Mouse (Mus musculus): ENCODE results near the gene Dip2c. TPM values are rescaled to one million over a fixed set of nuclear protein-coding genes. Genes with fewer than 3 reads are reported as not detected.

Dip2c gene
- polyA plus RNA-seq, 1 experiment from 2014 or later, result 6.1 TPM

DNA sequence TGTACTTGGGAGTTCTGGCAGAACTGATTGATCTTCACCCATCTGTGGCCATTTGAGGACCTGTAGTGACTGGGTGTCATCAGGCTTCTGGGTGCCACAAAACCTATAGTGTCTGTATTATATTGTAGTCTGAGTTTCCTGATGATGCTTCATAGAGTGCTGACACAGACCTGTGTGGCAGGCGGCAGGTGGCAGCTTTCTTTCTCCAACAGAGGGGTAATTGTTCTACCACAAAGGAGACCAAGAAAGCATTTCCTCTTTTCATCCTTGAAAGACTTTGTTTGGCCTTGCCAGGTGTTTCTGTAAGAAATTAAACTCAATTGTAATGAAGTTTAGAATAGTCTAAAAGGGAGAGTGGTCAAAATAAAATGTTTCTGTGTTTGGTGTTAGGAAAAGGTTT is 129.1 kb downstream of the Dip2c start:
- Histone ChIP-seq H3K4me1 (ENCODE audit: control insufficient read depth, insufficient read depth, low read length) (no peaks in the 10 kb centered on the region), H3K4me2 (ENCODE audit: low read depth, low read length) (no peak overlapping the region), H3K9me3 (replicated peaks; ENCODE audit: control insufficient read depth, low read length) (no peaks in the 10 kb centered on the region), H3K9ac (replicated peaks; ENCODE audit: low read length) (no peak overlapping the region), H3K4me3 (ENCODE audit: low read depth, low read length) (no peak overlapping the region), H3K27ac (replicated peaks; ENCODE audit: low read depth, low read length) (no peak overlapping the region), H3K36me3 (replicated peaks; ENCODE audit: control insufficient read depth, insufficient read depth, low read depth, low read length) (no peaks in the 10 kb centered on the region), H3K27me3 (ENCODE audit: control insufficient read depth, insufficient read depth, low read length) (no peaks in the 10 kb centered on the region)
- no peak for DNase-seq (ENCODE audit: low spot score)
- no peak for ATAC-seq (replicated peaks; ENCODE audit: insufficient number of reproducible peaks, low FRiP score, low TSS enrichment, low read depth)
- WGBS, result 62% methylated on average over 1 of the region's 1 CpGs

DNA sequence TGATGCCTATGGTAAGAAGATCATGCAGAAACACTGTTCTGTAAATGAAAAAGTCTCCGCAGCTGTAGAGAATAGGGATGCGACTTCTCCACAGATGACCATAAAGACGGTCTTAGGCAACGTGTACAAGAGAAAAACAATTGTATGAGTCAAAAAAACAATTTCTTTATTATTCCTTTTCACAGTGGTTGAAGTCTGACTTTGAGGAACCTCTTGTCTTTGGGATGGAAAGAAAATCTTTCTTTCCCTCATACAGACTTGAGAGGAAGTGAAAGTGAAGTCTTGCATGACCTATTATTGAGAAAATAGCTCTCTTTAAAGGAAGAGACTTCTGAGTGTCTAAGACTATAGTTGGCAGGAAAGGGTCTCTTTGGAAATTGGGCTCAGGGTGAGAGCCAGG is 132.7 kb downstream of the Dip2c start:
- no peak for ATAC-seq (replicated peaks; ENCODE audit: insufficient number of reproducible peaks, low FRiP score, low TSS enrichment, low read depth)
- Histone ChIP-seq H3K36me3 (replicated peaks; ENCODE audit: control insufficient read depth, insufficient read depth, low read depth, low read length) (no peaks in the 10 kb centered on the region), H3K4me2 (ENCODE audit: low read depth, low read length) (no peak overlapping the region), H3K27ac (replicated peaks; ENCODE audit: low read depth, low read length) (no peak overlapping the region), H3K9me3 (replicated peaks; ENCODE audit: control insufficient read depth, low read length) (no peaks in the 10 kb centered on the region), H3K4me3 (ENCODE audit: low read depth, low read length) (no peak overlapping the region), H3K27me3 (ENCODE audit: control insufficient read depth, insufficient read depth, low read length) (no peaks in the 10 kb centered on the region), H3K9ac (replicated peaks; ENCODE audit: low read length) (no peak overlapping the region), H3K4me1 (ENCODE audit: control insufficient read depth, insufficient read depth, low read length) (no peaks in the 10 kb centered on the region)
- WGBS, result 90% methylated on average over 4 of the region's 4 CpGs
- DNase-seq (ENCODE audit: low spot score), result no peak

DNA sequence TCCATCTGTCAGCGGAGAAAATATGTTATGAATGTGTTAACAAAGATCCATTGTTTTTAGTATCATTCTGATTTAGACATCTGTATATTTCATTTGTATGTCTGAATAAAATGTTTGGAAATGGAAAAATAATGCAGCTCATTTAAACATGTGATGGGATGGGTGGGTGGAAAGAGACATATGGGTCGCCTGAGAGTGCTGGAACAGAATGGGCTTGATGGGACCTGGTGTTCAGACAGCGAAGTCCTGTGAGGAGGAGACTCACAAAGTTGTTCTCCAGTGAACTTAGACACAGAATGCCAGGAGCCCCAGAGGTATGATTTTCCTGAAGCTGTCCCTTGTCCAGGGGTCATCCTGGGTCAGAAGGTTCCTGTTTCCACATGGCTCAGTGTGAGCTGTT is 142.1 kb downstream of the Dip2c start:
- 67% methylated on average over 3 of the region's 3 CpGs for WGBS
- ATAC-seq (replicated peaks; ENCODE audit: insufficient number of reproducible peaks, low FRiP score, low TSS enrichment, low read depth), result no peak

DNA sequence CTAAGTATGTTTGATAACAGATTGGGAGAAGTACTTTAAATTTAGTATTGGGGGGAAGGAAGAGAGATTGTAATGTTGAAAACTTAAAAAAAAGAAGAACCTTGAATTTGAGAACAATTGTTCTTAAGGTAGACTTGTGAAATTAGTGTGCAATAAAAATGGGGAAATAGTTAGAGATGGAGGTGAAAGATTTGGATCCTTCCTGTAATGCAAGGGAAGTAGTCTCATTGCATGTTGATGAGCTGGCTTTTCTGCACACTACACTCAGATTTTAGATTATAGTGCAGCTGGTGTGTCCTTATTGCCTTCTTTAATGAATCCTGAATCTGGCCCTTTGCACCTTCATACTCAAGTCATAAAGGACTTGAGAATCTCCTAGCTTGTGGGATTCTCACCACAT is 142.9 kb downstream of the Dip2c start:
- no peak overlapping the region for H3K4me2 ChIP-seq (ENCODE audit: low read depth, low read length)
- no peak overlapping the region for H3K27ac ChIP-seq (replicated peaks; ENCODE audit: low read depth, low read length)
- H3K4me1 ChIP-seq (ENCODE audit: control insufficient read depth, insufficient read depth, low read length), result no peaks in the 10 kb centered on the region
- ATAC-seq (replicated peaks; ENCODE audit: insufficient number of reproducible peaks, low FRiP score, low TSS enrichment, low read depth) (no peak), DNase-seq (ENCODE audit: low spot score) (no peak)
- no peaks in the 10 kb centered on the region for H3K27me3 ChIP-seq (ENCODE audit: control insufficient read depth, insufficient read depth, low read length)
- H3K9me3 ChIP-seq (replicated peaks; ENCODE audit: control insufficient read depth, low read length), result no peaks in the 10 kb centered on the region
- no peak overlapping the region for H3K9ac ChIP-seq (replicated peaks; ENCODE audit: low read length)
- H3K4me3 ChIP-seq (ENCODE audit: low read depth, low read length), result no peak overlapping the region
- H3K36me3 ChIP-seq (replicated peaks; ENCODE audit: control insufficient read depth, insufficient read depth, low read depth, low read length), result no peaks in the 10 kb centered on the region

More for the DNA sequence above, 142.1 kb downstream of the Dip2c start:
- Histone ChIP-seq H3K4me1 (ENCODE audit: control insufficient read depth, insufficient read depth, low read length) (no peaks in the 10 kb centered on the region), H3K27ac (replicated peaks; ENCODE audit: low read depth, low read length) (no peak overlapping the region), H3K9me3 (replicated peaks; ENCODE audit: control insufficient read depth, low read length) (no peaks in the 10 kb centered on the region), H3K9ac (replicated peaks; ENCODE audit: low read length) (no peak overlapping the region), H3K4me3 (ENCODE audit: low read depth, low read length) (no peak overlapping the region), H3K36me3 (replicated peaks; ENCODE audit: control insufficient read depth, insufficient read depth, low read depth, low read length) (no peaks in the 10 kb centered on the region), H3K27me3 (ENCODE audit: control insufficient read depth, insufficient read depth, low read length) (no peaks in the 10 kb centered on the region), H3K4me2 (ENCODE audit: low read depth, low read length) (no peak overlapping the region)
- no peak for DNase-seq (ENCODE audit: low spot score)

DNA sequence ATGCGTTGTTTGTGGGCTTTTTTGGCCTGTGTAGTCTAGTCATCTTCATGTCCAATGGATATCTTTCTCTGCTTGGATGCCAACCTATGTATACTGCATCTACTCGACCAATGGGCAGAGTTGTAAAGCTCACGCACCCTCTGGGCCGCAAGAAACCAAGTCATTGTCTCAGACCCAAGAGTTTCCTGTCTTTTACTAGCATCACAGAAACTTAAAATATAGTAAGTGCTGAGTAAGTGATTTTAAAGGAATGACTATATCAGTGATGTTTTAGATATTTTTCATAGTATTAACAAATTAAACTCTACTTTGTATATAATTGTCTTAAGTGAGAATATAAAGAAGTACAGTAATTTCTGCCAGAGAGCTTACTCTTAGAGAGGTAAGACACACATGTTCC is 145.6 kb downstream of the Dip2c start:
- Histone ChIP-seq H3K9me3 (replicated peaks; ENCODE audit: control insufficient read depth, low read length) (no peaks in the 10 kb centered on the region), H3K36me3 (replicated peaks; ENCODE audit: control insufficient read depth, insufficient read depth, low read depth, low read length) (no peaks in the 10 kb centered on the region)

DNA sequence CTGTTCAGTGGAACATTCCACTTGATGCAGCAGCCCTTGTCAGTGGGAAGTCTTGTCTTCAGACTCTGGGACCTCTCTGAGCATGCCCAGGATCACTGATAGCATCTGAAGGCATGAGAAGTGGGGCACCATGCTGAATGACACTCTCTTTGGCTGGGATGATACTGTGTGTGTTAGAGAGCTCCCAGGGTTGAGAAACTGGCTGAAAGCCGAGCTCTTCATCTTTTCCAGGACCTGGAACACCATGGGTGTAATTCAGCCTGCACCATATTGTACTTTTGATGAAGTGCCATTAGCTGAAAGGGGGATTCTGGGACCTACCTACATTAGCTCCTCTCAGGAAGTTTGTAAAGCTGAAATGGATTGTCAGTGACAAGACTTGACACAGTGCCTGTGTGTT is 146.5 kb downstream of the Dip2c start:
- WGBS, result 74% methylated on average over 1 of the region's 1 CpGs
- no peak for ATAC-seq (replicated peaks; ENCODE audit: insufficient number of reproducible peaks, low FRiP score, low TSS enrichment, low read depth)
- no peak overlapping the region for H3K4me3 ChIP-seq (ENCODE audit: low read depth, low read length)
- DNase-seq (ENCODE audit: low spot score), result no peak
- no peaks in the 10 kb centered on the region for H3K36me3 ChIP-seq (replicated peaks; ENCODE audit: control insufficient read depth, insufficient read depth, low read depth, low read length)
- no peaks in the 10 kb centered on the region for H3K9me3 ChIP-seq (replicated peaks; ENCODE audit: control insufficient read depth, low read length)
- no peak overlapping the region for H3K4me2 ChIP-seq (ENCODE audit: low read depth, low read length)
- H3K27me3 ChIP-seq (ENCODE audit: control insufficient read depth, insufficient read depth, low read length), result no peaks in the 10 kb centered on the region
- no peaks in the 10 kb centered on the region for H3K4me1 ChIP-seq (ENCODE audit: control insufficient read depth, insufficient read depth, low read length)
- no peak overlapping the region for H3K9ac ChIP-seq (replicated peaks; ENCODE audit: low read length)
- no peak overlapping the region for H3K27ac ChIP-seq (replicated peaks; ENCODE audit: low read depth, low read length)

More for the DNA sequence above, 145.6 kb downstream of the Dip2c start:
- DNase-seq (ENCODE audit: low spot score) (no peak), ATAC-seq (replicated peaks; ENCODE audit: insufficient number of reproducible peaks, low FRiP score, low TSS enrichment, low read depth) (no peak)
- Histone ChIP-seq H3K27me3 (ENCODE audit: control insufficient read depth, insufficient read depth, low read length) (no peaks in the 10 kb centered on the region), H3K27ac (replicated peaks; ENCODE audit: low read depth, low read length) (no peak overlapping the region), H3K4me1 (ENCODE audit: control insufficient read depth, insufficient read depth, low read length) (no peaks in the 10 kb centered on the region), H3K4me2 (ENCODE audit: low read depth, low read length) (no peak overlapping the region), H3K4me3 (ENCODE audit: low read depth, low read length) (no peak overlapping the region), H3K9ac (replicated peaks; ENCODE audit: low read length) (no peak overlapping the region)
- 89% methylated on average over 4 of the region's 4 CpGs for WGBS

DNA sequence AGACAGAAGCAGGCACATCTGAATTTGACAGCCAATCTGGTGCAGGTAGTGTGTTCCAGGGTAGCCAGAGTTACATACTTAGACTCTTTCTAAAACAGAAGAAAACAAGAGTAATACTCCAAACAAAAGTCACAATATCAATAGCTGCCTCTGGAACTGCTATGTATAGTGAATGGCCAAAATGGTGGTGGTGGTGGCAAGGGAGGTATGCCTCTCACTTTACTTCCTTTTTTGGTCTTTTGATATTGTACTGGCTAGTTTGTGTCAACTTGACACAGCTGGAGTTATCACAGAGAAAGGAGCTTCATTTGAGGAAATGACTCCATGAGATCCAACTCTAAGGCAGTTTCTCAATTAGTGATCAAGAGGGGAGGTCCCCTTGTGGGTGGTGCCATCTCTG is 148.1 kb downstream of the Dip2c start:
- H3K36me3 ChIP-seq (replicated peaks; ENCODE audit: control insufficient read depth, insufficient read depth, low read depth, low read length), result no peaks in the 10 kb centered on the region
- ATAC-seq (replicated peaks; ENCODE audit: insufficient number of reproducible peaks, low FRiP score, low TSS enrichment, low read depth) (no peak), DNase-seq (ENCODE audit: low spot score) (no peak)
- H3K4me2 ChIP-seq (ENCODE audit: low read depth, low read length), result no peak overlapping the region
- H3K4me3 ChIP-seq (ENCODE audit: low read depth, low read length), result no peak overlapping the region
- H3K27ac ChIP-seq (replicated peaks; ENCODE audit: low read depth, low read length), result no peak overlapping the region
- H3K4me1 ChIP-seq (ENCODE audit: control insufficient read depth, insufficient read depth, low read length), result no peaks in the 10 kb centered on the region
- no peak overlapping the region for H3K9ac ChIP-seq (replicated peaks; ENCODE audit: low read length)
- no peaks in the 10 kb centered on the region for H3K9me3 ChIP-seq (replicated peaks; ENCODE audit: control insufficient read depth, low read length)
- H3K27me3 ChIP-seq (ENCODE audit: control insufficient read depth, insufficient read depth, low read length), result no peaks in the 10 kb centered on the region

DNA sequence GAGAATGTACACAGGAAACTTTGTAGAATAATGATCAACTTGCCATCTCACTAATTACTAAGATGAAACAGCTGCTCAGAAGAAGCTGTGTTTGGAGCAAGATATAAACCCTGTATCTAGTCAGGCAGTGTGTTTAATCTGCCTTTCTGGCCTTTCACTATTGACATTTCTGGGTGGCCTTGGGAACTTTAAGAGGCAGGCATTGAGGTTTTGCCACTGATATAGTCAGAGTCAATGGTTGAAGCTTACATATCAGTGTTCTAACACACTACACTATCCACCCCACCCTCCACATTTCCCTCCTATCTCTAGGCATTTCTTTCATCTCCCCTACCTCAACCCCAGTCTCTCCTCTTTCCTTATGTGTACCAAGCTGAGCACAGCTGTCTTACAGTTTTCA is 149.9 kb downstream of the Dip2c start:
- H3K9ac ChIP-seq (replicated peaks; ENCODE audit: low read length), result no peak overlapping the region
- no peak overlapping the region for H3K4me2 ChIP-seq (ENCODE audit: low read depth, low read length)
- no peaks in the 10 kb centered on the region for H3K27me3 ChIP-seq (ENCODE audit: control insufficient read depth, insufficient read depth, low read length)
- DNase-seq (ENCODE audit: low spot score) (no peak), ATAC-seq (replicated peaks; ENCODE audit: insufficient number of reproducible peaks, low FRiP score, low TSS enrichment, low read depth) (no peak)
- H3K36me3 ChIP-seq (replicated peaks; ENCODE audit: control insufficient read depth, insufficient read depth, low read depth, low read length), result no peaks in the 10 kb centered on the region
- no peak overlapping the region for H3K4me3 ChIP-seq (ENCODE audit: low read depth, low read length)
- H3K27ac ChIP-seq (replicated peaks; ENCODE audit: low read depth, low read length), result no peak overlapping the region
- H3K4me1 ChIP-seq (ENCODE audit: control insufficient read depth, insufficient read depth, low read length), result no peaks in the 10 kb centered on the region
- H3K9me3 ChIP-seq (replicated peaks; ENCODE audit: control insufficient read depth, low read length), result no peaks in the 10 kb centered on the region

DNA sequence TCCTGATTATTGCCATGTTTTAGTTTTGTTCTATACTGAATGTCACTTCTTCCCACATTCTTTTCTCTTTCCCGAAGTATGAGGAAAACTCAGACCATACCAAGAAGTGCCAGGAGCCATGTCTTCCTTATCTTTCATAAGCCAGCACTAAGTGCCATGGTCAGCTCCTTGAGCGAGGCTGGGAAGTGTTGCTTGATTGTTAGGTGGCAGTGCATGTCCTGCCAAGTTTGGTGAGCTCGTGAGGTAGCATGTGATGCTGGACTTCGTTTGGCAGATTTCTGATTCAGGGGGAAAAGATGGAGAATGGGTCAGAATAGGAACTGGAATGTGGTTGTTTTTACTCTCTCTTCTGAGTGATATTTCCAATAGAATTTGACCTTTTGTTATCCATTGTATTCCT is 150.5 kb downstream of the Dip2c start:
- no peak overlapping the region for H3K4me2 ChIP-seq (ENCODE audit: low read depth, low read length)
- no peaks in the 10 kb centered on the region for H3K9me3 ChIP-seq (replicated peaks; ENCODE audit: control insufficient read depth, low read length)
- H3K27me3 ChIP-seq (ENCODE audit: control insufficient read depth, insufficient read depth, low read length), result no peaks in the 10 kb centered on the region
- H3K36me3 ChIP-seq (replicated peaks; ENCODE audit: control insufficient read depth, insufficient read depth, low read depth, low read length), result no peaks in the 10 kb centered on the region
- no peak overlapping the region for H3K9ac ChIP-seq (replicated peaks; ENCODE audit: low read length)
- no peak overlapping the region for H3K4me3 ChIP-seq (ENCODE audit: low read depth, low read length)
- H3K27ac ChIP-seq (replicated peaks; ENCODE audit: low read depth, low read length), result no peak overlapping the region
- WGBS, result 80% methylated on average over 4 of the region's 4 CpGs
- no peaks in the 10 kb centered on the region for H3K4me1 ChIP-seq (ENCODE audit: control insufficient read depth, insufficient read depth, low read length)
- no peak for DNase-seq (ENCODE audit: low spot score)
- ATAC-seq (replicated peaks; ENCODE audit: insufficient number of reproducible peaks, low FRiP score, low TSS enrichment, low read depth), result no peak

All from embryonic facial prominence, embryonic 11.5 days (tissue).